Mouse (Mus musculus) left cerebral cortex, postnatal 14 days (tissue): ENCODE results near the gene Prss29. TPM values are rescaled to one million over a fixed set of nuclear protein-coding genes. Genes with fewer than 3 reads are reported as not detected.

ENCODE experiments used
- DNase-seq, 2 experiments: peaks; one replicate each; pipeline ENCODE4 v3.0.0; 2021 to 2022; ENCODE audit warnings: low spot score in 2 of 2, mixed read lengths in 1 of 2
- intact Hi-C: fragments of 180-260 bp; cut with DNase I; formaldehyde crosslinking; loops from one replicate; pipeline ENCODE4 v1.15.1; 2025
- total RNA-seq, 2 experiments: library from RNA; stranded (reverse); gene quantifications; 2 replicates each; pipeline ENCODE4 v1.2.3; 2021

Gene Prss29
- total RNA-seq, 2 experiments from 2014 or later, result not detected

- intact Hi-C loops, result no loop called here
- DNase-seq, result no peak
Measured at GRCm38 (mm10) chr17:25338218-25338617, 19.8 kb downstream of the Prss29 start.

- intact Hi-C loops, result no loop called here
- no peak for DNase-seq
Measured at GRCm38 (mm10) chr17:25340003-25340402, 21.5 kb downstream of the Prss29 start.

GRCm38 (mm10) chr17:25341490-25341889 is 23.0 kb downstream of the Prss29 start:
- no peak for DNase-seq
- intact Hi-C loops, result no loop called here

GRCm38 (mm10) chr17:25345462-25345861 is 27.0 kb downstream of the Prss29 start, which contains the start of gene Tpsab1:
TSS of gene Tpsab1 (minus strand) at chr17:25345562.
- no peak for DNase-seq
- intact Hi-C loops, result no loop called here

GRCm38 (mm10) chr17:25361291-25361690 is 42.8 kb downstream of the Prss29 start:
- DNase-seq, result no peak
- intact Hi-C loops, result no loop called here

- intact Hi-C loops, result loop anchor here (2.0 kb wide), 1 partner anchor 29 kb away; no protein-coding TSS in a partner anchor
- peak; percentile 34 to 49 for DNase-seq
Measured at GRCm38 (mm10) chr17:25363726-25364125, 45.3 kb downstream of the Prss29 start.

GRCm38 (mm10) chr17:25366005-25366404 is 47.6 kb downstream of the Prss29 start, which contains the start of gene Tpsb2:
TSS of gene Tpsb2 (plus strand) at chr17:25366305.
- intact Hi-C loops, result no loop called here
- DNase-seq, result no peak

- no peak for DNase-seq
- intact Hi-C loops, result no loop called here
Measured at GRCm38 (mm10) chr17:25368973-25369372, 50.5 kb downstream of the Prss29 start, which contains the start of gene Tpsg1. TSS of gene Tpsg1 (plus strand) at chr17:25369273.

Other genes starting within 250 kb of the Prss29 start
- 10 to 100 TPM in 1 of 2 experiments, 1 to 10 TPM in 1; 9.5 to 11.9 TPM for gene Tmem204, start 235.1 kb upstream of the Prss29 start, total RNA-seq
- 10 to 100 TPM; 29.8 to 32.3 TPM for gene Telo2, start 202.7 kb upstream of the Prss29 start, total RNA-seq
- gene Ptx4, start 197.9 kb upstream of the Prss29 start, total RNA-seq, result 1 to 10 TPM; 1.9 to 2.3 TPM
- 10 to 100 TPM; 49.7 to 52.2 TPM for gene Clcn7, start 185.3 kb upstream of the Prss29 start, total RNA-seq
- under 1 TPM in 1 of 2 experiments, not detected in 1; 0.24 TPM for gene Ccdc154, start 156.2 kb upstream of the Prss29 start, total RNA-seq
- gene Gm38655, start 143.2 kb upstream of the Prss29 start, total RNA-seq, result not detected
- gene BC003965, start 134.1 kb upstream of the Prss29 start, total RNA-seq, result 10 to 100 TPM; 18.4 to 20.0 TPM
- 10 to 100 TPM; 33.4 to 38.6 TPM for gene Unkl, start 130.3 kb upstream of the Prss29 start, total RNA-seq
- 10 to 100 TPM; 72.2 to 73.5 TPM for gene Gnptg, start 78.5 kb upstream of the Prss29 start, total RNA-seq
- 10 to 100 TPM; 25.0 to 27.2 TPM for gene Tsr3, start 78.5 kb upstream of the Prss29 start, total RNA-seq
- 10 to 100 TPM; 15.2 to 23.8 TPM for gene Baiap3, start 62.3 kb upstream of the Prss29 start, total RNA-seq
- gene Ube2i, start 44.0 kb upstream of the Prss29 start, total RNA-seq, result 100 to 1,000 TPM; 211 to 216 TPM
- not detected for gene Prss34, start 20.3 kb upstream of the Prss29 start, total RNA-seq
- not detected for gene Prss28, start 10.0 kb upstream of the Prss29 start, total RNA-seq
- gene Tpsab1, start 26.9 kb downstream of the Prss29 start, total RNA-seq, result not detected
- gene Tpsb2, start 47.7 kb downstream of the Prss29 start, total RNA-seq, result under 1 TPM in 1 of 2 experiments, not detected in 1; 0.26 TPM
- gene Tpsg1, start 50.6 kb downstream of the Prss29 start, total RNA-seq, result not detected
- gene Cacna1h, start 115.1 kb downstream of the Prss29 start, total RNA-seq, result 10 to 100 TPM; 42.1 to 43.2 TPM
- 1 to 10 TPM; 1.5 to 3.8 TPM for gene Tekt4, start 136.0 kb downstream of the Prss29 start, total RNA-seq
- under 1 TPM; 0.15 to 0.26 TPM for gene Sstr5, start 178.6 kb downstream of the Prss29 start, total RNA-seq